Mouse (Mus musculus): ENCODE results near the gene Igf1r. TPM values are rescaled to one million over a fixed set of nuclear protein-coding genes. Genes with fewer than 3 reads are reported as not detected.

The Igf1r gene
- polyA plus RNA-seq, 1 experiment from 2014 or later = 2.7 TPM

- Histone ChIP-seq H3K4me2 (ENCODE audit: low read depth, low read length) (no peak overlapping the region), H3K9ac (replicated peaks) (no peak overlapping the region), H3K27ac (ENCODE audit: low read depth) (no peak overlapping the region), H3K27me3 (ENCODE audit: insufficient read depth, low read length) (no peaks in the 10 kb centered on the region), H3K9me3 (ENCODE audit: low read length) (no peaks in the 10 kb centered on the region), H3K4me3 (ENCODE audit: low read depth, low read length) (no peak overlapping the region), H3K36me3 (replicated peaks; ENCODE audit: insufficient read depth, low read length) (no peaks in the 10 kb centered on the region), H3K4me1 (ENCODE audit: insufficient read depth) (peaks cover 3% of the 10 kb centered on the region; the same call in 1 of the 2 replicates)
- ATAC-seq (no peak), DNase-seq (no peak)
- WGBS (ENCODE audit: insufficient replicate concordance) = 86% methylated on average over 10 of the region's 10 CpGs
- TF ChIP-seq CTCF (IDR thresholded peaks at IDR 0.05; ENCODE audit: low read depth) (no peak), EP300 (IDR thresholded peaks at IDR 0.05; ENCODE audit: low read depth) (no peak)
Measured at GRCm38 (mm10) chr7:68053002-68053624, 100.5 kb downstream of the Igf1r start.

GRCm38 (mm10) chr7:68054498-68054897 lies 101.9 kb downstream of the Igf1r start:
- TF ChIP-seq EP300 (IDR thresholded peaks at IDR 0.05; ENCODE audit: low read depth) = no peak
- TF ChIP-seq CTCF (IDR thresholded peaks at IDR 0.05; ENCODE audit: low read depth) = no peak
- ATAC-seq (no peak), DNase-seq (no peak)
- no peak overlapping the region for H3K4me3 ChIP-seq (ENCODE audit: low read depth, low read length)
- peaks cover 3% of the 10 kb centered on the region; the same call in 1 of the 2 replicates for H3K4me1 ChIP-seq (ENCODE audit: insufficient read depth)
- 59% methylated on average over 2 of the region's 2 CpGs for WGBS (ENCODE audit: insufficient replicate concordance)
- H3K9ac ChIP-seq (replicated peaks) = no peak overlapping the region
- no peaks in the 10 kb centered on the region for H3K36me3 ChIP-seq (replicated peaks; ENCODE audit: insufficient read depth, low read length)
- no peak overlapping the region for H3K4me2 ChIP-seq (ENCODE audit: low read depth, low read length)
- H3K9me3 ChIP-seq (ENCODE audit: low read length) = no peaks in the 10 kb centered on the region
- H3K27me3 ChIP-seq (ENCODE audit: insufficient read depth, low read length) = peaks cover 4% of the 10 kb centered on the region; the same call in 1 of the 2 replicates
- H3K27ac ChIP-seq (ENCODE audit: low read depth) = no peak overlapping the region

- Histone ChIP-seq H3K27ac (ENCODE audit: low read depth) (no peak overlapping the region), H3K36me3 (replicated peaks; ENCODE audit: insufficient read depth, low read length) (no peaks in the 10 kb centered on the region), H3K9me3 (ENCODE audit: low read length) (no peaks in the 10 kb centered on the region), H3K4me1 (ENCODE audit: insufficient read depth) (peaks cover 3% of the 10 kb centered on the region; the same call in 1 of the 2 replicates), H3K4me2 (ENCODE audit: low read depth, low read length) (no peak overlapping the region), H3K9ac (replicated peaks) (no peak overlapping the region), H3K4me3 (ENCODE audit: low read depth, low read length) (no peak overlapping the region), H3K27me3 (ENCODE audit: insufficient read depth, low read length) (peaks cover 4% of the 10 kb centered on the region; the same call in 1 of the 2 replicates)
- WGBS (ENCODE audit: insufficient replicate concordance) = 58% methylated on average over 6 of the region's 6 CpGs
- ATAC-seq (no peak), DNase-seq (peak; percentile 32)
- TF ChIP-seq CTCF (IDR thresholded peaks at IDR 0.05; ENCODE audit: low read depth) (peak; percentile 45), EP300 (IDR thresholded peaks at IDR 0.05; ENCODE audit: low read depth) (no peak)
Measured at GRCm38 (mm10) chr7:68054956-68055355, 102.3 kb downstream of the Igf1r start.

- Histone ChIP-seq H3K4me2 (ENCODE audit: low read depth, low read length) (no peak overlapping the region), H3K9me3 (ENCODE audit: low read length) (no peaks in the 10 kb centered on the region), H3K4me3 (ENCODE audit: low read depth, low read length) (no peak overlapping the region), H3K36me3 (replicated peaks; ENCODE audit: insufficient read depth, low read length) (no peaks in the 10 kb centered on the region), H3K27ac (ENCODE audit: low read depth) (no peak overlapping the region), H3K27me3 (ENCODE audit: insufficient read depth, low read length) (peaks cover 9% of the 10 kb centered on the region), H3K4me1 (ENCODE audit: insufficient read depth) (peaks cover 3% of the 10 kb centered on the region), H3K9ac (replicated peaks) (no peak overlapping the region)
- 53% methylated on average over 3 of the region's 3 CpGs for WGBS (ENCODE audit: insufficient replicate concordance)
- TF ChIP-seq EP300 (IDR thresholded peaks at IDR 0.05; ENCODE audit: low read depth) = no peak
- TF ChIP-seq CTCF (IDR thresholded peaks at IDR 0.05; ENCODE audit: low read depth) = no peak
- ATAC-seq (no peak), DNase-seq (no peak)
Measured at GRCm38 (mm10) chr7:68057010-68057409, 104.4 kb downstream of the Igf1r start.

- 39% methylated on average over 6 of the region's 6 CpGs for WGBS (ENCODE audit: insufficient replicate concordance)
- Histone ChIP-seq H3K4me1 (ENCODE audit: insufficient read depth) (no peaks in the 10 kb centered on the region; the same call in none of the 2 replicates), H3K9ac (replicated peaks) (no peak overlapping the region), H3K27me3 (ENCODE audit: insufficient read depth, low read length) (peaks cover 16% of the 10 kb centered on the region), H3K4me2 (ENCODE audit: low read depth, low read length) (no peak overlapping the region), H3K9me3 (ENCODE audit: low read length) (no peaks in the 10 kb centered on the region), H3K27ac (ENCODE audit: low read depth) (no peak overlapping the region), H3K4me3 (ENCODE audit: low read depth, low read length) (no peak overlapping the region), H3K36me3 (replicated peaks; ENCODE audit: insufficient read depth, low read length) (no peaks in the 10 kb centered on the region)
- ATAC-seq (no peak), DNase-seq (no peak)
- TF ChIP-seq CTCF (IDR thresholded peaks at IDR 0.05; ENCODE audit: low read depth) = no peak
Measured at GRCm38 (mm10) chr7:68059690-68060089, 107.1 kb downstream of the Igf1r start.

- ATAC-seq (no peak), DNase-seq (no peak)
- TF ChIP-seq EP300 (IDR thresholded peaks at IDR 0.05; ENCODE audit: low read depth) = no peak
- no peak for TF ChIP-seq CTCF (IDR thresholded peaks at IDR 0.05; ENCODE audit: low read depth)
- H3K4me3 ChIP-seq (ENCODE audit: low read depth, low read length) = no peak overlapping the region
- H3K9me3 ChIP-seq (ENCODE audit: low read length) = no peaks in the 10 kb centered on the region
- H3K9ac ChIP-seq (replicated peaks) = no peak overlapping the region
- H3K4me2 ChIP-seq (ENCODE audit: low read depth, low read length) = no peak overlapping the region
- H3K27ac ChIP-seq (ENCODE audit: low read depth) = no peak overlapping the region
- no peaks in the 10 kb centered on the region for H3K36me3 ChIP-seq (replicated peaks; ENCODE audit: insufficient read depth, low read length)
- H3K4me1 ChIP-seq (ENCODE audit: insufficient read depth) = no peaks in the 10 kb centered on the region; the same call in none of the 2 replicates
- peaks cover 19% of the 10 kb centered on the region for H3K27me3 ChIP-seq (ENCODE audit: insufficient read depth, low read length)
- WGBS (ENCODE audit: insufficient replicate concordance) = 63% methylated on average over 9 of the region's 9 CpGs
Measured at GRCm38 (mm10) chr7:68061434-68061833, 108.8 kb downstream of the Igf1r start.

Data from liver, postnatal 0 days (tissue).